Mouse (Mus musculus): Measurements from ENCODE around the gene Ccng2.

Ccng2 gene

DNA sequence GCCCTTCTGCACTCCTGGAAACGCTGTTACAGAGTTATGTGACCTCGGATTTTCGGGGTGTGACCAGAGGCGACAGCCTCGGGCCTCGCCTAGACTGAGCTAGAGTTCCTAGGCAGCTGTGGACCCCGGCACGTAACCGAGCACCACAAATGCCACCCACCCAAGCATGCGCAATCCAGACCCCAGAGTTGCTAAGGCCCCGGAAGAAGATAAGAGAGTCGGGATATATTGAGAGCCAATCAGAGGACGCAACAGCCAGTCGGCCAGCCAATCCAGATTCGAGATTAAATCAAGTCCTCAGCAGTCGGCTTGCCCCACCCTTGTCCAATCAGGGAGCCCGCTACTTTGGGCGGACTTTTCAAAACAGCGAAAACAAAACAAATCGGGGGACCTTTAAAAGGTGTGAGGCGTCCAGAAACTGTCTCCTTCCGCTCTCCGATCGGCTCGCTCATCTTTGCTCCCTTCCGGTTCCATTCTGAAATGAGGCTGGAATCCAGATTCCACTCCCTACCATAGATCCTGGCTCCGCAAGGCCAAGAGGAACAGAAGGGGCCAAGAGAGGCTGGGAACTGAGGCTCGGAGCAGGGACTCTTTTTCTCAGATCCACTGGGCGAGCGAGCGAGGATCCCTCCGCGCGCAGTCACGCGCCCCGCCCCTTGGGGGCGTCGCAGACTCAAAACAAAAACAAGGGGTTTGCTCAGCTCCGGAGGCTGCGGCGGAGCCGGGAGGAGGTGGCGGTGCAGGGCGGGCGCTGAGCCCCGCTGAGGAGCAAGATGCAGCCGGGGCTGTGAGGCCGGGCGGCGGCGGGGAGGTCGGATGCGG is at the start of gene Ccng2:
Gene Ccng2 (plus strand): TSS at position 375 of the 822 bp plus-strand sequence.
- peak; percentile 96 to 98 for DNase-seq (ENCODE audit: low spot score in 2 of 2)

- DNase-seq (ENCODE audit: low spot score in 2 of 2) = no peak
These were observed 48.7 kb upstream of the Ccng2 start for GRCm38 (mm10) chr5:93218375-93218774.

- no peak for DNase-seq (ENCODE audit: low spot score in 2 of 2)
These were observed 45.4 kb upstream of the Ccng2 start for GRCm38 (mm10) chr5:93221661-93222060.

DNA sequence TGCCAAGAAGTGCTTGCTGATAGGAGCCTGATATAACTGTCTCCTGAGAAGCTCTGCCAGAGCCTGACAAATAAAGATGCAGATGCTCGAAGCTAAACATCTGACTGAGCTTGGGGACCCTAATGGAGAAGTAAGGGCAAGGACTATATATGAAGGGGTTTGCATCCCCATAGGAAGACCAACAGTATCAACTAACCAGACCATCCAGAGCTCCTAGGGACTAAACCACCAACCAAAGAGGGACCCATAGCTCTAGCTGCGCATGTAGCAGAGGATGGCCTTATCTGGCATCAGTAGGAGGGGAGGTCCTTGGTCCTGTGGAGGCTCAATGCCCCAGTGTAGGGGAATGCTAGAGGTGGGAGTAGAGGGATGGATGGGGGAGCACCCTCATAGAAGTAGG is 42.5 kb upstream of the Ccng2 start:
- DNase-seq (ENCODE audit: low spot score in 2 of 2) = no peak

DNA sequence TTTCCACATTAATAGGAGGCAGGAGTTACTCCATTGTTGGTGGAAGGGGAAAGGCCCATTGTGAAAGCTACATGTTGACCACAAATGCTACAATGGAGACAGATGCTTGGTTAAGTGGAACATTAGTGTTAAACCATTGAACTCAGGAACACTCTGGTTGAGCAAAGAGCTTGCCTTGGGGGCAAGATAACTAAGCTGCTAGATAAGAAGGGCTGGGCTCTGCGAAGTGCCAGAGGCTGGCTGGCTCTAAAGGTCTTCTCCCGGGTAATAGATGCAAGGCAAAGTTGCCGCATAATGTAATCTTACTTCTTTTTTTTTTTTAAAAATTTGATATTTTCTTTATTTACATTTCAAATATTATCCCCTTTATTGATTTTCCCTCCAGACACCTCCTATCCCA is 39.9 kb upstream of the Ccng2 start:
- DNase-seq (ENCODE audit: low spot score in 2 of 2) = no peak

DNA sequence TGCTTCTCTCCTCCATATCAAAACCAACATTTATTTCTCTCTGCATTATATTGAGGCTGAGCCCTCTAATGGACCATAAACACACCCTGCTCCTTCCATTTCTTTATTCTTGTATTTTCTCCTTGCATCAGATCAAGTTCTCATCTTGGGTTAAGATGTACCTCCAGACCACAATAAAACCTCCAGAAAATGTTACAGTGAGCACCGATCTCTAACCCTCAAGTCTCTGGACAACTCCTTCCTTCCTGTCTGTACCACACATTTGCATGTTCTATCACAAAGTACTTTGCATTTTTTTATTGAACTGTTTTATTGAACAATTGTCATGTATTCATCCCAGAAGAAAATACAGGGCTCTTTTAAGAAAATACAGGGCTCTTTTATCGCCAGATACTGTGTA is 37.5 kb upstream of the Ccng2 start:
- DNase-seq (ENCODE audit: low spot score in 2 of 2) = no peak

- DNase-seq (ENCODE audit: low spot score in 2 of 2) = no peak
These were observed 35.3 kb upstream of the Ccng2 start for GRCm38 (mm10) chr5:93231721-93232120.

DNA sequence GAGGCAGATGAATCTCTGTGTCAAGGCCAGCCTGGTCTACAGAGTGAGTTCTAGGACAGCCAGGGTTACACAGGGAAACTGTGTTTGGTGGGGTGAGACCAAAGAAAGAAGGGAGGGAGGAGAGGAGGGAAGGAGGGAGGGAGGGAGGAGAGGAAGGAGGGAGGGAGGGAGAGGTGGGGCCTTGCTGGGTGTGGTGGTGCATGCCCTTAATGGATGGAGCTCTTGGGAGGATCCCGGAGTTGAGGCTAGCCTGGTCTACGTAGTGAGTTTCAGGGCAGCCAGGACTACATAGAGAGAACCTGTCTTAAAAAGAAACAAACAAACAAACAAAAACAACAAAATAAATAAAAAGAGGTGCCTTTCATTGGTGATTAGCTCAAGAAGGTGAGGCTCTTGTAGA is 34.2 kb upstream of the Ccng2 start:
- no peak for DNase-seq (ENCODE audit: low spot score in 2 of 2)

- no peak for DNase-seq (ENCODE audit: low spot score in 2 of 2)
These were observed 32.9 kb upstream of the Ccng2 start for GRCm38 (mm10) chr5:93234130-93234529.

DNA sequence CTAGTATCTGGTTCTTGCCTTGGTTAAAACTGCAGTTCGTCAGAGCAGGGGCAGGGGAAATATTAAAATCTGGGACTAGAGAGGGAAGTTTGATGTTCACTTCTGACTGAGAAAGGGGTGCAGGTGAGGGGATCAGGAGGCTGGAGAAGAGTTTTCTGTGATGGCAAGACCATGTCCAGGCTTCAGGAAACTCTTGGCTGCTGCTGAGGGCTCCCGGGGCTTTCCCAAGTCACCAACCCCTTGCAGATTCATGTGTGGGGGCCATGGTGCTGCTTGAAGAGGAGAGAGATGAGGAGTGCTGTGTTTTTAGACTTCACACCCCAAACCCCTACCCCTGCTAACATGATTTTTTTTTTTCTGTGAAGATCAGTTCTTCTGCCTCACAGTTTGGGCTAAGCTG is 32.5 kb upstream of the Ccng2 start:
- DNase-seq (ENCODE audit: low spot score in 2 of 2) = no peak

GRCm38 (mm10) chr5:93235888-93236287 is 31.2 kb upstream of the Ccng2 start:
- DNase-seq (ENCODE audit: low spot score in 2 of 2) = no peak

DNA sequence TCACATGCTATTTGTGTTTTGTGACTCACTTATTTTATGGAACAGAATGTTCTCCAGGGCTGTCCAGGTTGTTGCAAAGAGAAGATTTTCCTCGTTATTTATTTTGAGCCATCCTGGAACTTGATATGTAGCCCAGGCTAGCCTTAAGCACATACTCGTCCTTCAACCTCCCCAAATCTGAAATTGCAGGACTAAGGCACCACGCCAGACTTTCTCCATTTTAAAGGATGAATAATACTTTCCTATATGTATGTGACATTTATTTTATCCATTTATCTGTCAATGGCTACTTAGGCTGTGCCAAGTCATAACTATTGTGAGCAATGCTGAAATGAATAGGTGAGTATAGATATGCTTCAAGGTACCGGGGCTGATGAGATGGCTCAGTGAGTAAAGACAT is 30.5 kb upstream of the Ccng2 start:
- DNase-seq (ENCODE audit: low spot score in 2 of 2) = no peak

DNA sequence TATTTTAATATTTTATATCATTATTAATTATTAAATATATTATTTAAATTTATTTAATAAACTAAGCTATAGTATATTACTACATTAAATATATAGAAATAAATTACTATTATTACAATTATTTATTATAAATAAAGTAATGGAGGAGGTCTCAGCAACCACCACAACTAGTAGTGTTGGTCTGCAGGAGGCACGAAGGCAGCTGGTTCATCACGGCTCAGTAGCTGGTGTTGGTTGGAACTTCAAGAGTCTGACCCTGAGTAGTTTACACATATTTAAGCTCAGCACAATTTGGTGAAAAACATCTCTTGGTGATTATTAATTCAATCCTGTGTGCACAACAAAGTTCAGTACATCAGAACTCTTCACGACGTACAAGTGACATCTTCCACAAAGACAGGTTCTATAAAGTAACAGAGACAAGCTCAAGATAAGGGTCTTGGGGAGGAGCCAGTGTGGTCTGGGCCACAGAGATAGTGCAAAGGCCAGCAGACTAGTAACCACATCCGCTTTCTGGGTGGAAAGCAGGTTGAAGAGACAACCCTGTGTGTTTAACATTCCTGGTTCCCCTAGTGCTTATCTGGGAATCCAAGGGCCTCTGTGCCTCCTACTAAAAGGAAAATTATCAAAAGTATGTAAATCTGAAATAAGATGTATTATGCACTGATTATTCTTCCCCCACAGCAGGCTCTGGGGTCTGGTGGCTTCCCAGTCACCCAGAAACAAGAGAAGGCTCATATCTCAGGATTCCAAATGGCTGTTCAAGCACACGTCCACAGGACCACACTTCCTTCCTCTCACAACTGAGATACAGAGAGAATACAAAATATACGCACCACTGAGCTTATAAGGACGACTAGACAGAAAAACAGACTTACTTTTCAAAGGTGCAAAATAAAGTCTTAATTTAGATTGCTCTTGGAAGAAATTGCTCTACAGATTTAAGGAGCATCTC is 27.2 kb upstream of the Ccng2 start:
- DNase-seq (ENCODE audit: low spot score in 2 of 2) = no peak

GRCm38 (mm10) chr5:93245280-93245679 is 21.8 kb upstream of the Ccng2 start:
- no peak for DNase-seq (ENCODE audit: low spot score in 2 of 2)

DNA sequence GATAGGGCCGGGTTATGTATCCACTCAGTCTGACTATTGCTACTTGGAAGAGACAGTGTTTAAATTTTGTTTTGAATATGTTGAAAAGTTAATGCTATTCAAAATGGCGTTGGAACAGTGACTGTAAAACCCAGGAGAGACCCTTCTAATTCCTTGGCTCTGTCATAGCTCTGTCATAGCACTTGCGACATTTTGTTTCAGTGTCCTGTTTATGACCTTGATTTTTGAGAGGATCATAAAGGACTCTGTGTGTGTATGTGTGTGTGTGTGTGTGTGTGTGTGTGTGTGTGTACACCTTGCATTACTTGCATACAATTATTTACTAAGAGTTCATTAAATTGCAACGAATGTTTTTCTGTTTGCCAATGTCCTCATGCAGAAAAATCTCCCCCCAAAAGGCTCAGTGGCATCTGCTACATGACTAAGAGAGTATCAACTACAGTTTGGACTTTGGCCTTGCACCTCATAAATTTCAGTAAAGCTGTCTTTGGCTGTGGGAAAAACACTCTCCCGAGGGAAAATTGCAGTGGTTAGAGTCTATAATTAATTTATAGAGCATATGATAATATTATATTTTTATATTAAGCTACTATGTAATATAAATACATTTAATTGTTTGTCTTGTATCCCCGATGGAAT is 17.0 kb upstream of the Ccng2 start:
- DNase-seq (ENCODE audit: low spot score in 2 of 2) = no peak

- no peak for DNase-seq (ENCODE audit: low spot score in 2 of 2)
These were observed 15.9 kb upstream of the Ccng2 start for GRCm38 (mm10) chr5:93251001-93251760.

DNA sequence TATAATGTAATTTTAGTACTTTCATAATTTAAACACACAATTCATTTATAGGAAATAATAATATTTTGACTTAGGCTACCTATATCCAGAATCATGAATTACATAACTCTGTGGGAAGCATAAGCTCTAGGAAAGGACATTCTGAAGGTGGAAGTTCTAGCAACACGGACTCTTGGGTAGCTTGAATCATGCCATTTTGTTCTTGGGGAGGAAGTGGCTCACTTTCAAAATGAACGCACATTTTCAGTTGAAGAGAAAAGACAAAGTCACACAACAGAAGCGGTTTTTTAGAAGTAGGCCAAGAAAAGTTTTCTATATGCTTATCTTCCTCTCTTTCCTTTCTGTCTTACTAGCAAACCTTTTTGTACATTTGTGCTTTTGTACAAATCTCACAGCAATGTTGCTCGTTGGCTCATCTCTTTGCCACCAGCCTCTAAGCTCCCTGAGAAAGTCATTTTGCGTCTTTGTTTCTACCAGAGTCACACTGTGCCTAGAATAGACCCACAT is 11.2 kb upstream of the Ccng2 start:
- DNase-seq (ENCODE audit: low spot score in 2 of 2) = no peak

DNA sequence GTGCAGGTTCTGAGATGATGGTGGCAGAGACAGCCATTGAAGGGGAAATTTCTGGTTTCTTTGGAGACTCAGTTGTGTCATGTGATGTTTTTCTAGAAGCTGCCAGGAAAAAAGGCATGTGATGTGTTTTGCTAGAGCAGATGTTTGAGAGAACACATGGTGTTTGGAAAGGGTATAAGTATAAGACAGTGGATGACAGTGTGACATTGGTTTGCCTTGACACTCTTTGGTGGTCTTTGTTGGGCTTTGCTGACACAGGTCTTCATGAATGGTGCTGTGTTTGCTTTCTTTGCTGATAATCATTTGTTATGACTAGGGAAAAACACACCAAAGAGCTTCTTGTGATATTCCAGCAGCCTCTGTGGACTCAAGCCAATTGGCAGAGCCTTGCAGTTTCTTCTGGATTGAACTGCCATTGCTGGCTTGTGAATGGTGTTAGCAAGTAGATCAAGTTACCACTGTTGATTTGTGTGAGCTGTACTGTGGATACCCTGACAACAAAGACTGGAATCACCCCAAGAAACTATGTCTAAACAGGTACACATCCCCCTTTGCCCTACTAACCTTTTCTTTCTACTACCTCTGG is 10.1 kb upstream of the Ccng2 start:
- DNase-seq (ENCODE audit: low spot score in 2 of 2) = no peak

GRCm38 (mm10) chr5:93259349-93259748 is 7.7 kb upstream of the Ccng2 start:
- no peak for DNase-seq (ENCODE audit: low spot score in 2 of 2)

DNA sequence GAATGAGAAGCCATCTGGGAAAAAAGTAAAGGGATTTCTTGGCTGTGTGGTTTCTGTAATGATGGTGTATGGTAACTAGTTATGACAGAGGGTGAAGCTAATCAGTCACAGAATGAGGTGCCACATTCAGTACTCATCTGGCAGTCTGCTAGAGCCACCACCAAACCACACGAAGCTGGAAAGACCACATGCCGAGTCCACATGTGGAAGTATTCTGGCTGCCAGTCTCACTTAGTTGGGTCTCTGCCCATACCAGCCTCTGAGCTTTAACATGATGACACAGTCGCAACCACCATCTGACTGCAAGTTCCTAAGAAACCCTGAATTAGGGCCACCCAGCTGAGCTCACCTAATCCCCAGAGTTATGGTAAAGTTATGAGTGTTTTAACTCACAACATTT is 6.1 kb upstream of the Ccng2 start:
- no peak for DNase-seq (ENCODE audit: low spot score in 2 of 2)

GRCm38 (mm10) chr5:93262751-93263150 is 4.3 kb upstream of the Ccng2 start:
- no peak for DNase-seq (ENCODE audit: low spot score in 2 of 2)

All from frontal cortex, postnatal 14 days (tissue).